Mouse (Mus musculus) cortical plate, adult 2 months (tissue): ENCODE measurements around the gene Nfib. TPM values are rescaled to one million over a fixed set of nuclear protein-coding genes. Genes with fewer than 3 reads are reported as not detected.
A peak's percentile ranks its signal among the peaks of the same experiment; 100 is the strongest.

Experiments used
- H3K27ac ChIP-seq: fragments of 200-500 bp; 2 replicates; pipeline ENCODE4 v1.5.1; 2012; ENCODE audit warnings: low read length, control low read depth, inconsistent platforms; ENCODE audit not compliant: insufficient read depth
- H3K4me1 ChIP-seq: fragments of 200-500 bp; 2 replicates; pipeline ENCODE4 v1.6.1; 2011; ENCODE audit warnings: low read length; ENCODE audit not compliant: control insufficient read depth, insufficient read depth
- H3K4me3 ChIP-seq: fragments of 200-500 bp; 2 replicates; pipeline ENCODE4 v1.5.1; 2011; ENCODE audit warnings: mild to moderate bottlenecking, low read length, control low read depth; ENCODE audit not compliant: insufficient read depth
- CTCF ChIP-seq: fragments of 200-500 bp; IDR thresholded peaks from 2 replicates; pipeline ENCODE4 v1.5.1; 2011; ENCODE audit warnings: mild to moderate bottlenecking, control low read depth, low read length; ENCODE audit not compliant: insufficient read depth; ENCODE audit errors: extremely low read depth
- POLR2A ChIP-seq: fragments of 200-500 bp; IDR thresholded peaks from 2 replicates; pipeline ENCODE4 v1.6.1; 2011; ENCODE audit warnings: mild to moderate bottlenecking, low read length, control low read depth; ENCODE audit not compliant: insufficient read depth; ENCODE audit errors: extremely low read depth
- polyA plus RNA-seq: library from polyadenylated mRNA; depleted of rRNA; stranded (reverse); fragments of >200 nt; gene quantifications from 2 replicates; pipeline ENCODE4 v1.2.3, GENCODE M21; 2012

The Nfib gene
- polyA plus RNA-seq, 1 experiment: 31.8 TPM

DNA sequence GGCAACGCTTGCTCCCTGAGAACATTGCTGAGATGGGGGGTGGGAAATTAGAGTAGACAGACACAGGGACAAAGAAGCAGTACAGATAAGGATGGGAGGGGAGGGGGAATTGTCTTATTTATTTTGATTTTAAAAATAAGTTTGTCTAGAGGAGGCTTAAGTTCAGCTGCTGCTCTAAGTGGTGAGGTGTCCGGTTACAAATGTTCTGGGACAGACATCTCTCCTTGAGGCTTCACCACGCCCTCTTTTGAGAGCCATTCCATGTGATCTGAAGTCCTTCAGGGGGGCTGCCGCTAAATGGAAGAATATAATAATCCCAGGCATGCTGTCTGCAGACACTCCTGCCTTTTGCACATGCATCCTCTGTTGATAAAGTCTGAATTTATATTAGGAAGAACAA is 107.1 kb downstream of the Nfib start:
- TF ChIP-seq POLR2A (no peak), CTCF (no peak)
- H3K4me3 ChIP-seq: no peak overlapping the region
- no peak overlapping the region for H3K27ac ChIP-seq
- no peaks in the 10 kb centered on the region for H3K4me1 ChIP-seq

- no peak for TF ChIP-seq POLR2A
- TF ChIP-seq CTCF: no peak
- Histone ChIP-seq H3K27ac (no peak overlapping the region), H3K4me1 (peaks cover 1% of the 10 kb centered on the region; the same call in 1 of the 2 replicates), H3K4me3 (no peak overlapping the region)
Measured at GRCm38 (mm10) chr4:82593681-82594666, 111.6 kb downstream of the Nfib start.

DNA sequence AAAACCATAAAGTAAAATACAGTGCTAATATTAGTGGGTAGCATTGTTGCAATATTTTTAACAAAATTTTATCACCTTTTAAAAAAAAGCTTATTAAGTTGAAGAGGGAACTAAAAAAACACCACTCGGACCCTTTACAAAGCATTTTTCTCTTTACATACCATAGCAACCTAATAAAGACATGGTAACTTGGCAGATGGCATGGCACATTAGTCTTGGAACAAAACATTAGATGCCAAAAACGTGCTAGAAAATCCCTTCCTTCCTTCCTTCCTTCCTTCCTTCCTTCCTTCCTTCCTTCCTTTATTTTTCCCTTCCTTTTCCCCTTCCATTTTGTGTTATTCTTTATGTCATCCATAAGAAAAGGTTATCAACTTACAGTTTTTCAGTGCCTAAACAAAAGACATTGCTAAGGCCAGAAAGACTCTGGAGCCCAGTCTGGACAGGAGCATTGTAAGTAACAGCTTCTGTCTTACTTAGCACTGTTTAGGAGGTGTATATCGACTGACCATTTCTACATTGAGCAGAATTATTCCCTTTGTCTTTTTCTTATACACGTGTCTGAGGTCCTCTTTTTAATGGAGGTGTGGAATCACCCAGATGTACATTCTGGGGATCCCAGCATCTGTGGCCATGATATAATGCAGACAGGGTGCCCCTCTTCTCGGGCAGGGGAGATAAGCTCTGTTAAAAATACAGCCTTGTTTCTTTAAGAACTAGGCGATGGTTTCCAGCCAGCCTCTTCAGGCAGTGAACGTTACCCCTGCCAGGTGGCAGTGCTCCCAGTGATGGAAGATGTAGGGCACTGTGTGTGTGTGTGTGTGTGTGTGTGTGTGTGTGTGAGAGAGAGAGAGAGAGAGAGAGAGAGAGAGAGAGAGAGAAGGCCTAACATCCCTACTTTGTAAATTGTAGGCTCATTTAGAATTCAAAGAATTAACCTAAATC is 113.2 kb downstream of the Nfib start:
- Histone ChIP-seq H3K4me1 (peaks cover 1% of the 10 kb centered on the region; the same call in 1 of the 2 replicates), H3K27ac (no peak overlapping the region), H3K4me3 (no peak overlapping the region)
- TF ChIP-seq CTCF (no peak), POLR2A (no peak)

- peaks cover 1% of the 10 kb centered on the region; the same call in 1 of the 2 replicates for H3K4me1 ChIP-seq
- TF ChIP-seq CTCF (peak; percentile 70), POLR2A (no peak)
- no peak overlapping the region for H3K4me3 ChIP-seq
- no peak overlapping the region for H3K27ac ChIP-seq
Measured at GRCm38 (mm10) chr4:82589345-82589890, 116.1 kb downstream of the Nfib start.

- no peak overlapping the region for H3K27ac ChIP-seq
- no peak for TF ChIP-seq POLR2A
- TF ChIP-seq CTCF: no peak
- peaks cover 1% of the 10 kb centered on the region; the same call in 1 of the 2 replicates for H3K4me1 ChIP-seq
- no peak overlapping the region for H3K4me3 ChIP-seq
Measured at GRCm38 (mm10) chr4:82588718-82589117, 116.8 kb downstream of the Nfib start.

- Histone ChIP-seq H3K27ac (peak overlapping the region; percentile 81), H3K4me1 (no peaks in the 10 kb centered on the region; the same call in 1 of the 2 replicates), H3K4me3 (0 out of 2 replicates have a peak overlapping the region, but pooled peaks have one; percentile 15)
- TF ChIP-seq POLR2A (no peak), CTCF (no peak)
Measured at GRCm38 (mm10) chr4:82587146-82587870, 118.2 kb downstream of the Nfib start.

- no peaks in the 10 kb centered on the region; the same call in 1 of the 2 replicates for H3K4me1 ChIP-seq
- H3K27ac ChIP-seq: no peak overlapping the region
- no peak overlapping the region for H3K4me3 ChIP-seq
- no peak for TF ChIP-seq CTCF
Measured at GRCm38 (mm10) chr4:82586637-82587036, 118.9 kb downstream of the Nfib start.

- H3K4me3 ChIP-seq: no peak overlapping the region
- TF ChIP-seq POLR2A (no peak), CTCF (no peak)
Measured at GRCm38 (mm10) chr4:82585536-82585935, 120.0 kb downstream of the Nfib start.

DNA sequence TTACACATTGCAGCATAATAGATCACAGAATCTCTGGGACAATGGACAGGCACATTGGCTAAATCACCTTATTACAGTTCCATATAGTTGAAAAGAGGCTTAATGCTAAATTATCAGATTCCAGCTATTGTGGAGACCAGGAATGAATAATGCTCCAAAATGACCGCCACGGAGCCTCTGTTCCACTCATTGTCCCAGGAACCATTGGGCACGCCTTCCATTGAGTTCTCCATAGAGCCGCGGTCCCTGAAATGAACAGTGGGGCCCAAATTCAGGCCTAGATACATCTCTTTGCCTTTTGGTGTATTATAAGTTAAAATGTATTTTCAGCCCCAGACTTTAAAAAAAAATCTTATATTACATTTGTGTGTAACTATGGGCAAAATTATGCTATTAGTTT is 120.5 kb downstream of the Nfib start:
- Histone ChIP-seq H3K4me3 (no peak overlapping the region), H3K27ac (no peak overlapping the region), H3K4me1 (no peaks in the 10 kb centered on the region; the same call in 1 of the 2 replicates)
- no peak for TF ChIP-seq POLR2A
- no peak for TF ChIP-seq CTCF

More at GRCm38 (mm10) chr4:82585536-82585935, 120.0 kb downstream of the Nfib start:
- Histone ChIP-seq H3K4me1 (no peaks in the 10 kb centered on the region; the same call in 1 of the 2 replicates), H3K27ac (0 out of 2 replicates have a peak overlapping the region, but pooled peaks have one; percentile 15)
